Mouse (Mus musculus) Muller cell, postnatal 12 days (primary cell): ENCODE measurements around the gene Plch2.

ENCODE experiments used
- DNase-seq: peaks from one replicate; pipeline ENCODE4 v3.0.0-alpha.2; 2015; ENCODE audit errors: inconsistent ontology term

Plch2 gene

DNA sequence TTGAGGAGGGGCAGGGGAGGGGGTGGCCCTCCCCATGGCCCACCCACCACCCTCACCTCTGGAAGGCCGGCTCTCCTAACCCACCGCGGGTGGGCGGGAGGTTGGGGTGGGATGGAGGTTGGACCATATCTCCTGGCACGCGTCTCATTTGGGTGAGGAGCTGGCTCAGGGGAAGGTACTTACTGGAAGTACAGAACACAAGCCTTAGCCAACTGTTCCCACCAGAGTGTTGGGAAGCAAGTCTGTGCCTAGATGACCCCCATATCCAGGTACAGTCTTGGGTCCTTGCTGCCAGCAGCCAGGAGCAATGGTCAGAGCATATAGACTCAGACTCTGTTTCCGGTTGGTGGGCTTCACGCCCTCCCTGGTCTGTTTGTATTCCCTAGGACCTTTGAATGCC is 98.0 kb downstream of the Plch2 start:
- no peak for DNase-seq

GRCm38 (mm10) chr4:154958171-154958570 is 98.4 kb downstream of the Plch2 start:
- DNase-seq = peak; percentile 81

DNA sequence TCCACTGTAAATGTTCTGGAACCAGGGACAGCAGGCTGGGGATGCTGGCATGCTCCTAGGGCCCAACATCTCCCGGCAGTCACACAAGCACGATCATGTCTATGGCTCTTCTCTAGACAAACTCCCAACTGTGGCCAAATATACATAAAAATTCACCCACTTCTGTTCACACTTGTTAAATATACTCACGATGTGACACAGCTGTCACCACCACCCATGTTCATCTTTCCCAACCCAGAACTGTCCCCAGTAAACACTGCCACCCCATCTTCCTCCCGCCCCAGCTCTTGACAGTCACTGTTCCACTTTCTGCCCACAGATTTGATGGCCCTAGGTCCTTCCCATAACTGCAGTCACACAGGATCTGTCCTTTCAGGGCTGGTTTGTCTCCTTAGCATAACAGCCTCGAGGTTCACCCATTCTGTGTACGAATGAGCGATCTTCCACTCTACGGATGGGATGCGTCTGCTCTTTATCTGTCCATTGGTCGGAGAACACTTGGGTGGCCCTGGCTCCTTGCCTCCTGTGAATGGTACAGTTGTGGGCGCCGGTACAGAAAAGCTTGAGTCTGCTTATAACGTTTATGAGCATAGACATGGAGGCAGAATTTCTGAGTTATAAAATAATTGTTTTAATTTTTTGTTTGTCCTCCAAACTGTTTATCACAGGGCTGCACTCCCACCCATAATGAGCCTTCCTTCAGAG is 99.1 kb downstream of the Plch2 start:
- no peak for DNase-seq

- DNase-seq = no peak
Measured at GRCm38 (mm10) chr4:154956604-154957003, 100.0 kb downstream of the Plch2 start.

- no peak for DNase-seq
Measured at GRCm38 (mm10) chr4:154952461-154953241, 103.9 kb downstream of the Plch2 start.

DNA sequence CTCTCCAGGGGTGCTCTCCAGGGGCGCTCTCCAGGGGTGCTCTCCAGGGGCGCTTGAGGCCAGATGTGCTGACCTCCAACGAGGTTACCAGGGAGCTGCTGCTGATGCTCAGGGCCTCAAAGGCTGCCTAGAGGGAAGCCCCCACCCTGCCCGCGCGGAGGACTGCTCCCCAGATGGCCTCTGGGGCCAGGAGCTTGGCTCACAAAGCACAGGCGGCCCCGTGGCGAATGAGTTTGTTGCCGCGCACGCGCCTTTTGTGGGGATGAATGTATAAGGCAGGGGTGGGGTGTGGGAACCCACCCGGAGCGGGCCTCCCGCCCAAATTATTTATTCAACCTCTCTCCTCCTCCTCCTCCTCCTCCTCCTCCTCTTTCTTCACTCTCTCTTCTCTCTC is 107.0 kb downstream of the Plch2 start:
- DNase-seq = no peak

DNA sequence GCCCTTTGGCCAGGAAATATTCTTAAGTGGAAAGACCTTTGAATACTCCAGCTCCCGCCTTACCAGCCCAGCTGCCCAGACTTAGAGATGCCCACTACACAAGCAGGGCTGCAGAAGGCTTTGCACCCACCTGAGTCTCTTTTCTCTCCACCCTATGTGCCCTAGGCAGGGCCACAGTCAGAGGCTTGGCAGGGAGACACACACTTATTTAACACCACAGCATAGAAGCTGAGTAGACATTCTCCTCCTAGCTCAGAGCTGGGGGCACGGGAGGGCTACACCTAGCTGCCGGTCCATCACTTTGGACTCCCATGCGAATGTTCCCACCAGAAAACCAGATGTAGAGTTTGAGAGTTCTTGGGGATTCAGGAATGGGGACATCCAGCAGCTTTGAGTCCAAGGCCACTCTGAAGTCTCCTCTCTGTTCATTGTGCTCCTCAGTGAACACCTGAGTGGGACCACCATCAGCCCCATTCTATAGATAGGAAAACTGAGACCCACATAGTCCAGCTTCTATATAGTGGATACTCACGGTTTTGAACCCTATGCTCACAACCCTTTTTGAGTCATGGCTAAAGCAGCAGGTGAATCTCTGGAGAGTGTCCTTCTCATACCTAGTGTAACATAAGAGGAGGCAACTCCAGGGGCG is 107.5 kb downstream of the Plch2 start:
- DNase-seq = no peak

DNA sequence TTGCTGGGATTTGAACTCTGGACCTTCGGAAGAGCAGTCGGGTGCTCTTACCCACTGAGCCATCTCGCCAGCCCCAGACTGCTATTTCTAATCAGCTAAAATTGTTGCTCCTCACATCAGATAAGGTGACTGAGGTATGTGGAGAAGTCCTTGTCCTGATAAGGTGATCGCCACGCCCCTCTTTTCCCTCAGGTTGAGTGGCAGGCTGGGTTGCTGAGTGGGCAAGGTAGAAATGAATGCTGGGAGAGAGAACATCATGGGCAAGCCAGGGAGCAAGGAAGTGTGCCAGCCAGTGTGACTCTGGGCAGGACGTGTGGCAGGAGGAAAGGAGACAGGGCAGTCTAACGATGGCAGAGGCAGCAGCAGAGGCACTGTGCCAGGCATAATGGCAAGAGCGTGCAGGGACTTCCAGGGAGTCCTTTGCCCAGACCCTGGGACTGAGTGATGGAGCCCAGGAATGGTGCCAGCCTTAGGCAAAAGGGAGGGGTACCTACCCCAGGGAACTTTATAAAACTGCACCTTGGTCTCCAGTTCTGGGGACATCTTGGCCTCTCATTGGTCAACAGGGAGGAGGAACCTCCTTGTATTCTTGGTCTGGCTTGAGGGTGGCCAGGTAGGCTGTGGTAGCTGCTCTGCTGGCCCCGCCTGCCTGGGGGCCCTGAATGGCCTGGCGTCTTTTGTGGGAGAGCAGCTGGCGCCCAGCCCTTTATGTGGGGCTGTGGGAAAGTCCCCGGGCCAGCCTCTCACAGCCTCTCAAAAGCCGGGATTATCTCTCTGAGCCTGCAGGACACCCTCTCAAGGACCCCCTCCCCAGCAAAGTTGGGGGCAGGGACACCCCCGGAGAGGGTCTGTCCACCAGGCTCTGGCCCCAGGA is 108.3 kb downstream of the Plch2 start:
- no peak for DNase-seq

DNA sequence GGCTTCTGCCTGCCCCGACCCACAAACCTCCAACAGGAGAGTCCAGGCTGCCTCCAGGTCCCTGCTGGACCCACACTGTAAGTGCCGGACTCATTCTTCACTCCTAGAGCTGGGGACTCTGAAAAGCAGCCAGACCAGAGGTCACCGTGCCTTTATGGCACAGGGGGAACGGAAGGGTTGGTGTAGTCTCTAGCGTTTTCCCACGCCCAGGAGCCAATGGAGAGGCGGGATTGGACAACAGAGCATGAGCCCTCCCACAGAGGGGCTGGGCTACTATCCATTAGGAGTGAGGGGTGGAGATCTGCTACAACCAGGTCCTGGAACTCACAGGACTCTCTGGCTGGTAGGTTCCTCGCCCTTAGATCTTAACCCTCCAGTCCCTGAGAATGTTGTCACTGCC is 110.3 kb downstream of the Plch2 start:
- DNase-seq = peak; percentile 78

GRCm38 (mm10) chr4:154944121-154944590 is 112.4 kb downstream of the Plch2 start:
- peak; percentile 86 for DNase-seq

DNA sequence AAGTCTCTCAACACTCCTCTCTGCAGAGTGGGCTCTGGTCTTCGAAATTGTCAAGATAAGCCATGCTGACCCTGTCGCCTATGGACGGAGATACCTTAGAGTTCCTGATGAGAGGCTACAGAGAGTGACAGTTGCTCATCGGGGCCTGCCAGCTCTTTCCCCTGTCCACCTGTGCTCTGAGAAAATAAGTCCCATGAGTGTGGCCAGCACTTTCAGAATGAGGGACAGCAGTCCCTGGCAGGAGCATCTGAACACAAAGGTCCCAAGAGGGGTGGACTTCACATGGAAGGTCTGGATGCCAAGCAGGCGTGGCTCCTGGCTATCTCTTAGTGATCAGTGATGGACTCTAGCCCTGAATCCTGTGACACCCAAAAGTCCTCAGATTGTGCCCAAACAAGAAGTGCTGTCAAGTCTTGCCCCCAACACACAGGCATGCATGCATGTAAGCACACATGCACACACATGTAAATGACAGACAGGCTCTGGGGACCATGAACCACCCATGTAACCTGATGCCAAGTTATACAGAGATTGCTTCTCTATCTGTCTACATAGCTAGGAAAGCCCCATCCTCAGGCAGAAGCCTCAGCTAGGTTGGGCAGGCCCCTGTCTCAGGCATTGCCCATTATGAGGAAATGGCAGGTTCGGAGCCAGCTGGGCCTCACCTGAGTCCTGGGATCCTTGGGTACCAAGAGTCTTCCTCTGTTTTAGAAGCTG is 113.1 kb downstream of the Plch2 start:
- DNase-seq = no peak

GRCm38 (mm10) chr4:154942632-154943322 is 113.8 kb downstream of the Plch2 start:
- DNase-seq = no peak

GRCm38 (mm10) chr4:154941831-154942230 is 114.8 kb downstream of the Plch2 start:
- DNase-seq = no peak

DNA sequence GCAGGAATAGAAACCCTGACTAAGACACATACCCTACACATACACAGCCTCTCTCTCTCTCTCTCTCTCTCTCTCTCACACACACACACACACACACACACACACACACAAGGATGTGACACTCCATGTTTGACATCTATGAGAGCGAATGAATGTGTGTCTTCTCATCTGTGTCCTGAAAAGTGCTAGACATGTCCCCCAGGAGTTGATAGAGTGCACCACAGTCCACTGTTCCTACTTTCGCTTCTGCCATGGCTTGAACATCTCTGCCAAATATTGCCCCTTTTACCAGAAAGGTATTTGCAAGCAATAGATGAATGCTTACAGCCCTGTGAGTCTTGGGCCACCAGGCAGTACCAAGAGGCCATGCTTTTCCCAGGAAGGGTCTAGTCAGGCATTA is 116.4 kb downstream of the Plch2 start:
- DNase-seq = no peak

DNA sequence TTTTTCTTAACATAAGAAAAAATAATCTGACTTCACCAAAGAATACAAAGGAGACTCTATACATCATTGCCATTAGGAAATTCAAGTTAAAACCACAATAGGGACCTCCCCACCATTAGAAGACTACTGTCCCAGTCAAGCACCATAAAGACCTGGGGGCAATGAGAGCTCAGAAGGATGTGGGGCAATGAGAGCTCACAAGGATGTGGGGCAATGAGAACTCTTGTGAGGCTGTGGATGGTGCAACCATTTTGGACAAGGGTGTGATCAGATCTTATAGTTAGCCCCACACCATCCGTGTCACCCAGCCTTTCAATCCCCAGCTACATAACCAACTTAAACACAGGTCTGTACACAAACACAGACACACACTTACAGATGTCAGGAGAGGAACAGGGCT is 118.8 kb downstream of the Plch2 start:
- no peak for DNase-seq

DNA sequence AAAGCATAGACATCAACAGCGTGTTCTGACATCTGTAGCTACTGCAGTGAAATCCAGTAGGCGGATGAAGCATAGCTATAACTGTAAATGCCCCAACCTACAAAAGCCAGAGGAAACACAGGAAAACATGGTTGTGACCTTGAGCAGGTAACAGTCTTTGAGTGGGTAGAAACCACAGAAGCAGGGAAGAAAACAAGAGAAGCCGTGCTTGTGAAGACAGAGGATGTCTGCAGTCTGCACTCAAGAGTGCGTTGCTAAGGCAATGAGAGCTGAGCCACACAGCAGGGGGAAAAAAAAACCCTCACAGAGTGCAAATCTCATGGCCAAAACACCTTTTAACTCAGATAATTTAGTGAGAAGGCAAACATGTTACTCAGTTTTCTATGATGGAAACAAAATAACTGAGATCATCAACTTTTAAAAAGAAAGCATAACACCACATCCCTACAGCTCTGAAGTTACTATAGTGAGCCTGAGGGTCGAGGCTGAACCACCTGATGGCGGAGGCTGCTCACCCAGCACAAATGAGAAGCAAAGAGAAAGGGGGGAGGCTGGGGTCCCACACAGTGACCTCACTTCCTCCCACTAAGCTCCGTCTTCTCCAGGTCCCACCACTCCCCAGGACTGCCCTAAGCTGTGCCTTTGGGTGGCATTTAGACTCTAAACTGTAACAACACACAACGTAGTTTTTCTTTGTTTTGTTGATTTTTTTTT is 119.9 kb downstream of the Plch2 start:
- no peak for DNase-seq

DNA sequence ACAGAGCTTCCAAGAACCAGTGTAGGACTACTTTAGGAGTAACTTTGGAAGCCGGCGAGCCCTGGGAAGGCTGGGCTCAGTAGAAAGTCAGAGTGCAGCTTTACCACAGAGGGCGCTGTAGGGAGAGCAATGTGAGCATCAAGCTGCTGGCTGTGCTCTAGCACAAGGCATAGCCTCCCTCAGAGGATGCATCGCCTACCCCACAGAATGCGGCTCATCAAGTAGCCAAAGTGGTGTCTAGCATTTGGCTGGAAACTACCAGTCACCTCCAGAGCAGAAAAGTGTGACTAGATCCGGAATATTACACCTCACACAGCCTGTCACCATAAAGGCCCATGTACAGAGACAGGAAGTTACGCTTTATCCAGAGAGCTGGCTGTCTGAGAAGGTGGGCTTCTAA is 120.8 kb downstream of the Plch2 start:
- DNase-seq = no peak

GRCm38 (mm10) chr4:154934800-154935199 is 121.8 kb downstream of the Plch2 start:
- DNase-seq = no peak

GRCm38 (mm10) chr4:154933306-154933907 is 123.2 kb downstream of the Plch2 start:
- peak; percentile 75 for DNase-seq
